In genomic region chr13:95851611-95852010, GRCm38 (mm10) we compare ENCODE assay signal across 21 mouse cellular contexts. TPM values are rescaled to one million over a fixed set of nuclear protein-coding genes. Genes with fewer than 3 reads are reported as not detected.
DNase-seq lines count a peak whose midpoint lies in the region; ATAC-seq lines count a peak whose summit lies in the region.
"Had no signal": no experiment of that assay in that cellular context is flagged by ENCODE, and none has a peak within 500 bp of the region (broad histone marks: within the 10 kb centered on the region; RNA-seq: fewer than 3 reads in every experiment).

No protein-coding gene starts in this region.

- peak overlapping the region; percentile 25; the same call in 1 of the 2 replicates for H3K27ac ChIP-seq in forebrain, embryonic 11.5 days (ENCODE audit: low read depth, low read length)
- no peak overlapping the region for H3K27ac ChIP-seq in forebrain, embryonic 15.5 days (replicated peaks)
- H3K27ac ChIP-seq in midbrain, embryonic 10.5 days (replicated peaks), result peak overlapping the region; percentile 50
- no peak overlapping the region for H3K27ac ChIP-seq in midbrain, embryonic 13.5 days
- H3K27ac ChIP-seq: gastrocnemius, adult 2 months; heart, embryonic 10.5 days had no signal

- peaks cover 12% of the 10 kb centered on the region; the same call in 1 of the 2 replicates for H3K4me1 ChIP-seq in forebrain, embryonic 11.5 days (replicated peaks; ENCODE audit: control insufficient read depth, insufficient read depth, low read length)
- peaks cover 8% of the 10 kb centered on the region for H3K4me1 ChIP-seq in forebrain, embryonic 15.5 days
- H3K4me1 ChIP-seq in midbrain, embryonic 10.5 days, result peaks cover 28% of the 10 kb centered on the region
- peaks cover 10% of the 10 kb centered on the region for H3K4me1 ChIP-seq in midbrain, embryonic 13.5 days (replicated peaks)

- WGBS in forebrain, embryonic 11.5 days, result 24% methylated on average over 4 of the region's 4 CpGs
- 7% methylated on average over 4 of the region's 4 CpGs for WGBS in forebrain, embryonic 15.5 days
- WGBS in midbrain, embryonic 10.5 days, result 33% methylated on average over 4 of the region's 4 CpGs
- WGBS in midbrain, embryonic 13.5 days, result 6% methylated on average over 4 of the region's 4 CpGs

- no peak overlapping the region for H3K9ac ChIP-seq in forebrain, embryonic 11.5 days (ENCODE audit: low read length)
- H3K9ac ChIP-seq in forebrain, embryonic 15.5 days (replicated peaks), result no peak overlapping the region
- no peak overlapping the region for H3K9ac ChIP-seq in midbrain, embryonic 13.5 days (replicated peaks)
- H3K9ac ChIP-seq: embryonic facial prominence, embryonic 15.5 days had no signal

- H3K9me3 ChIP-seq in forebrain, embryonic 11.5 days (ENCODE audit: control insufficient read depth, low read length), result no peaks in the 10 kb centered on the region
- H3K9me3 ChIP-seq in forebrain, embryonic 15.5 days, result no peaks in the 10 kb centered on the region
- no peaks in the 10 kb centered on the region for H3K9me3 ChIP-seq in midbrain, embryonic 10.5 days (replicated peaks)
- no peaks in the 10 kb centered on the region for H3K9me3 ChIP-seq in midbrain, embryonic 13.5 days
- H3K9me3 ChIP-seq: embryonic facial prominence, embryonic 15.5 days; G1E; heart, embryonic 10.5 days had no signal

- DNase-seq in adrenal gland, adult (ENCODE audit: inconsistent age in 2 of 2, low spot score in 1 of 2), result peak; percentile 46 to 82
- DNase-seq in adrenal gland, adult 18-20 months (ENCODE audit: low spot score in 2 of 2), result no peak
- DNase-seq in forebrain, embryonic 11.5 days (ENCODE audit: low spot score), result no peak
- peak; percentile 27 for DNase-seq in midbrain, embryonic 10.5 days (ENCODE audit: low spot score)
- peak; percentile 12 for DNase-seq in mesoderm, embryonic 11.5 days (ENCODE audit: low read depth, low spot score)
- DNase-seq in testis, postnatal 10 days (ENCODE audit: low spot score), result no peak
- DNase-seq: cerebellum, adult 8-10 months; gastrocnemius, adult 2 months; kidney, adult 2 months; kidney, postnatal 10 days; liver; lung, adult 18-20 months; lung, postnatal 14 days; retina, postnatal 1 day; thymus, postnatal 25 days had no signal

- no peaks in the 10 kb centered on the region for H3K36me3 ChIP-seq in forebrain, embryonic 11.5 days (ENCODE audit: control insufficient read depth, insufficient read depth, low read length)
- no peaks in the 10 kb centered on the region for H3K36me3 ChIP-seq in forebrain, embryonic 15.5 days
- H3K36me3 ChIP-seq in midbrain, embryonic 10.5 days, result no peaks in the 10 kb centered on the region
- H3K36me3 ChIP-seq in midbrain, embryonic 13.5 days, result no peaks in the 10 kb centered on the region
- H3K36me3 ChIP-seq: embryonic facial prominence, embryonic 15.5 days; G1E; heart, embryonic 10.5 days had no signal

- no peak overlapping the region for H3K4me3 ChIP-seq in forebrain, embryonic 11.5 days (ENCODE audit: low read depth, low read length)
- H3K4me3 ChIP-seq in forebrain, embryonic 15.5 days, result no peak overlapping the region
- no peak overlapping the region for H3K4me3 ChIP-seq in midbrain, embryonic 10.5 days
- no peak overlapping the region for H3K4me3 ChIP-seq in midbrain, embryonic 13.5 days (replicated peaks)
- H3K4me3 ChIP-seq: embryonic facial prominence, embryonic 15.5 days; gastrocnemius, adult 2 months; heart, embryonic 10.5 days had no signal

- H3K4me2 ChIP-seq in forebrain, embryonic 11.5 days (ENCODE audit: low read depth, low read length, severe bottlenecking), result no peak overlapping the region
- H3K4me2 ChIP-seq in forebrain, embryonic 15.5 days (replicated peaks), result no peak overlapping the region
- H3K4me2 ChIP-seq in midbrain, embryonic 13.5 days (replicated peaks), result no peak overlapping the region
- H3K4me2 ChIP-seq: embryonic facial prominence, embryonic 15.5 days had no signal

- H3K27me3 ChIP-seq in forebrain, embryonic 11.5 days (ENCODE audit: control insufficient read depth, insufficient read depth, low read length), result no peaks in the 10 kb centered on the region
- no peaks in the 10 kb centered on the region for H3K27me3 ChIP-seq in forebrain, embryonic 15.5 days
- no peaks in the 10 kb centered on the region for H3K27me3 ChIP-seq in midbrain, embryonic 10.5 days (ENCODE audit: low read depth, poor library complexity, severe bottlenecking)
- no peaks in the 10 kb centered on the region for H3K27me3 ChIP-seq in midbrain, embryonic 13.5 days
- H3K27me3 ChIP-seq: embryonic facial prominence, embryonic 15.5 days had no signal

- no peak for ATAC-seq in forebrain, embryonic 11.5 days (replicated peaks; ENCODE audit: low FRiP score)
- no peak for ATAC-seq in forebrain, embryonic 15.5 days (replicated peaks)
- ATAC-seq in midbrain, embryonic 13.5 days, result no peak
- ATAC-seq: CD4-positive, CD25-positive, alpha-beta regulatory T cell, adult 4 months had no signal

RNA-seq across cellular contexts. Expression of gene Iqgap2, which starts 40.1 kb away (rescaled TPM):
- 100 to 1,000 TPM; 123 to 137 TPM for total RNA-seq in adrenal gland, adult 18-20 months (2021)
- polyA plus RNA-seq in forebrain, embryonic 11.5 days (2014; fragmentation: Nextera tagmentation; extraction: Ambion mirVana), result 19.8 and 20.1 TPM in 2 replicates
- polyA plus RNA-seq in forebrain, embryonic 15.5 days (2015; fragmentation: Nextera tagmentation; extraction: Ambion mirVana), result 5.2 and 5.3 TPM in 2 replicates
- 13.9 and 15.9 TPM in 2 replicates for polyA plus RNA-seq in midbrain, embryonic 10.5 days (2016; fragmentation: Nextera tagmentation; extraction: Ambion mirVana)
- 6.2 and 7.4 TPM in 2 replicates for polyA plus RNA-seq in midbrain, embryonic 13.5 days (2015; fragmentation: Nextera tagmentation; extraction: Ambion mirVana)

Comparison
In these comparisons a context has a peak if more than half of its experiments do, and no peak if none do; other contexts are left out.
1. DNase-seq: peak in adrenal gland, adult (2 of 2), midbrain, embryonic 10.5 days (single experiment) and mesoderm, embryonic 11.5 days (single experiment); none in adrenal gland, adult 18-20 months (0 of 2), forebrain, embryonic 11.5 days (single experiment) and testis, postnatal 10 days (single experiment).
2. H3K27ac ChIP-seq: peak in forebrain, embryonic 11.5 days (single experiment) and midbrain, embryonic 10.5 days (single experiment); none in forebrain, embryonic 15.5 days (single experiment) and midbrain, embryonic 13.5 days (single experiment).